Mouse (Mus musculus) liver, adult 2 months (tissue): ENCODE results near the gene Ppa1. TPM values are rescaled to one million over a fixed set of nuclear protein-coding genes. Genes with fewer than 3 reads are reported as not detected.

Experiments
- DNase-seq: peaks from one replicate; pipeline ENCODE4 v3.0.0-alpha.2; 2011; ENCODE audit warnings: low read depth, low spot score; ENCODE audit errors: extremely low read depth
- H3K27ac ChIP-seq: fragments of 200-500 bp; replicated peaks from 2 replicates; pipeline ENCODE4 v1.5.1; 2012; ENCODE audit warnings: low read depth, mild to moderate bottlenecking, control low read depth, inconsistent platforms, low read length; ENCODE audit not compliant: insufficient read depth
- H3K27me3 ChIP-seq: fragments of 200-500 bp; 2 replicates; pipeline ENCODE4 v1.6.1; 2012; ENCODE audit warnings: mild to moderate bottlenecking, moderate library complexity, low read length, inconsistent platforms; ENCODE audit not compliant: control insufficient read depth, insufficient read depth
- H3K36me3 ChIP-seq: fragments of 200-500 bp; 2 replicates; pipeline ENCODE4 v1.6.1; 2012; ENCODE audit warnings: low read length, inconsistent platforms; ENCODE audit not compliant: control insufficient read depth, insufficient read depth
- H3K4me1 ChIP-seq: fragments of 200-500 bp; 2 replicates; pipeline ENCODE4 v1.6.1; 2011; ENCODE audit warnings: low read length; ENCODE audit not compliant: control insufficient read depth, insufficient read depth
- H3K4me3 ChIP-seq: fragments of 200-500 bp; 2 replicates; pipeline ENCODE4 v1.5.1; 2011; ENCODE audit warnings: low read depth, mild to moderate bottlenecking, control low read depth, low read length, moderate library complexity; ENCODE audit not compliant: insufficient read depth
- H3K79me2 ChIP-seq: fragments of 200-500 bp; 2 replicates; pipeline ENCODE4 v1.6.1; 2012; ENCODE audit warnings: inconsistent platforms, mild to moderate bottlenecking, low read length, moderate library complexity; ENCODE audit not compliant: control insufficient read depth, insufficient read depth
- H3K9ac ChIP-seq: fragments of 200-500 bp; 2 replicates; pipeline ENCODE4 v1.6.1; 2012; ENCODE audit warnings: low read depth, mild to moderate bottlenecking, control low read depth, inconsistent platforms, low read length
- CTCF ChIP-seq: fragments of 200-500 bp; IDR thresholded peaks from 2 replicates; pipeline ENCODE4 v1.5.1; 2011; ENCODE audit warnings: low read depth, low read length, control low read depth
- POLR2A ChIP-seq: fragments of 200-500 bp; IDR thresholded peaks from 2 replicates; pipeline ENCODE4 v1.6.1; 2011; ENCODE audit warnings: low read length, control low read depth; ENCODE audit not compliant: insufficient read depth; ENCODE audit errors: extremely low read depth
- WGBS: fragments of 180-500 bp; shearing (Covaris S2); methylation state at CpG from one replicate; pipeline ENCODE4 v1.1.7; 2018; 5-methylcytosine and 5-hydroxymethylcytosine counted together
- polyA plus RNA-seq: library from polyadenylated mRNA; depleted of rRNA; stranded (reverse); fragments of >200 nt; gene quantifications from 2 replicates; pipeline ENCODE4 v1.2.3, GENCODE M21; 2012
- total RNA-seq: library from RNA; depleted of rRNA; stranded (reverse); fragments of >200 nt; gene quantifications from 2 replicates; pipeline ENCODE4 v1.2.3, GENCODE M21; 2014

Gene Ppa1
- total and polyA plus RNA-seq, 2 experiments, result 92.3 to 279 TPM

DNA sequence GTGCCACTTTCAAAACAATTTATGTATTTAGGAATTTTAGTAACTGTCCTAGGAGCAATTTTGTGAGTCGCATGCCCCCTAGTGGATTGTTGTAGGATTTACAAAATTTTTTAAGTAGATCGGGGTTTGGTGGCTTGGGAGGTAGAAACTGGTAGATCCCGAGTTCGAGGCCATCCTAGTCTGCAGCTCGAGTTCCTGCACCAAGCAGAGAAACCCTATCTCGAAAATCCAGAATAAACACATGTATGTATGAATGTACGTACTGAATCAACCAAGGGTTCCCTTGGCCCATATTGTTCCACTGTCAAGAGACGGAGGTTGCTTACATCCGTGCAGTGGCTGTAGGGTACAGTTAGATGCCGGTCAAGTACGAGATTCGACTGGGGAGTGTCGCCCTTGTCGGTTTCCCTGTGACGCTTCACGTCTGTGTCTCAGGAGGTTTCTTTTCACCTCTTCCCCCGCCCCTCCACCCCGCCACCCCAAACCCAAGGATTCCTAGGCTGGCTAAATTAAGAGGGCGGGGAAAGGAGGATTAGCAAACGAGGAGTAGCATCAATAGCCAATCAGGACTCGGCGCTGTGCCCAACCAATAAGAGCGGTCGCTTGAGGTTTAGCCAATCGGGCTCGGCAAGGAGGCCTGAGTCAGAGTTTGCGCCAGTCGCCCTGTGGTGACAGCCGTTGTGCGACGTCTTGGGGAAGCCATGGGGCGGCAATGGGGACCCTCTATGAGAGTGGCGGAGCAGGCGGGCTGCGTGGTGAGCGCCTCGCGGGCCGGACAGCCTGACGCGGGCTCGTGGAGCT is 46.7 kb downstream of the Ppa1 start, which contains the start of gene Tysnd1:
Gene Tysnd1 (plus strand): TSS at position 645 of the 801 bp plus-strand sequence.
- Histone ChIP-seq H3K36me3 (peaks cover 20% of the 10 kb centered on the region), H3K27me3 (no peaks in the 10 kb centered on the region), H3K4me3 (peak within 1 kb of the TSS; percentile 88), H3K79me2 (peaks cover 15% of the 10 kb centered on the region), H3K9ac (peak within 1 kb of the TSS; percentile 97), H3K4me1 (peaks cover 6% of the 10 kb centered on the region), H3K27ac (peak within 1 kb of the TSS; percentile 86)
- 2% methylated on average over 42 of the region's 42 CpGs for WGBS
- DNase-seq, result peak; percentile 93
- no peak for TF ChIP-seq CTCF
- peak; percentile 77 for TF ChIP-seq POLR2A

DNA sequence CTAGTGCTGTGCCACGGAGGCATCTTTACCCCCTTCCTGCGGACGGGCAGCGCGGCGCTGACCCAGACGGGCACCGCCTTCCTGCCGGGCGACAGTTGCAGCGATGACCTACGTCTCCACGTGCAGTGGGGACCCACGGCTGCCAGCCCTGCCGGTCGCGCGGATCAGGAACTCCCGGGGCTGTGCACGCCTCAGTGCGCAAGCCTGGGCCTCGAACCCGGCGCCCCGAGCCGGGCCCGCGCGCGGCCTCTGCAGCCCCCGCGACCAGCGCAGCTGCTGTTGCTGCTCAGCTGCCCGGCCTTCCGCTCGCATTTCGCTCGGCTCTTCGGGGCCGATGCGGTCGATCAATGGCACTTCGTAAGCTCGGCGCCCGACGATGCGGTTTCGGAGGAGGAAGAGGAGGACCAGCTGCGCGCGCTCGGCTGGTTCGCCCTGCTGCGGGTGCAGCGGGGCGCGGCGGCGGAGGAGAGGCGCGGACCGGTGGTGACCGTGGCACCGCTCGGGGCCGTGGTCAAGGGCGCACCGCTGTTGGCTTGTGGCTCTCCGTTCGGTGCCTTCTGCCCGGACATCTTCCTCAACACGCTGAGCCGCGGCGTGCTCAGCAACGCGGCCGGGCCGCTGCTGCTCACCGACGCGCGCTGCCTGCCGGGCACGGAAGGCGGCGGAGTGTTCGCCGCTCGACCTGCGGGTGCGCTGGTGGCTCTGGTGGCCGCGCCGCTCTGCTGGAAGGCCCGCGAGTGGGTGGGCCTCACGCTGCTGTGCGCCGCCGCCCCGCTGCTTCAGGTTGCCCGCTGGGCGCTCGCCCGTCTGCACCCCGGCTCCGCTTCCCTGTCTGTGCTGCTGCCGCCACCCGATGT is 47.6 kb downstream of the Ppa1 start:
- DNase-seq, result no peak
- WGBS, result under 1% methylated on average over 107 of the region's 111 CpGs

DNA sequence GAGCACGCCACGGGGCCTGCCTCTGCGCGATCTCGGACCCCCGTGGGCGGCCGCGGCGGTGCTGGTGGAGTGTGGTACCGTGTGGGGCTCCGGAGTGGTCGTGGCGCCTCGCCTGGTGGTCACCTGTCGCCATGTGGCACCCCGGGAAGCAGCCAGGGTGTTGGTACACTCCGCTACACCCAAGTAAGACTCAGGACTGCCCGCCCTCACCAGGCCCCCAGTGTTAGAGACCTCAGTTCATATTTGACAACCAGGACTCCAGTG is 48.1 kb downstream of the Ppa1 start:
- DNase-seq, result no peak
- H3K79me2 ChIP-seq, result peaks cover 15% of the 10 kb centered on the region
- peaks cover 16% of the 10 kb centered on the region; the same call in 1 of the 2 replicates for H3K36me3 ChIP-seq
- peaks cover 6% of the 10 kb centered on the region for H3K4me1 ChIP-seq
- no peaks in the 10 kb centered on the region for H3K27me3 ChIP-seq
- H3K27ac ChIP-seq, result peak overlapping the region; percentile 86
- 5% methylated on average over 19 of the region's 19 CpGs for WGBS
- H3K4me3 ChIP-seq, result peak overlapping the region; percentile 88
- TF ChIP-seq CTCF (no peak), POLR2A (no peak)
- peak overlapping the region; percentile 97 for H3K9ac ChIP-seq

More for the DNA sequence above, 47.6 kb downstream of the Ppa1 start:
- Histone ChIP-seq H3K27me3 (no peaks in the 10 kb centered on the region), H3K79me2 (peaks cover 15% of the 10 kb centered on the region), H3K27ac (peak overlapping the region; percentile 86), H3K9ac (peak overlapping the region; percentile 97), H3K4me3 (peak overlapping the region; percentile 88), H3K36me3 (peaks cover 14% of the 10 kb centered on the region; the same call in 1 of the 2 replicates), H3K4me1 (peaks cover 6% of the 10 kb centered on the region)
- TF ChIP-seq CTCF, result no peak
- no peak for TF ChIP-seq POLR2A

DNA sequence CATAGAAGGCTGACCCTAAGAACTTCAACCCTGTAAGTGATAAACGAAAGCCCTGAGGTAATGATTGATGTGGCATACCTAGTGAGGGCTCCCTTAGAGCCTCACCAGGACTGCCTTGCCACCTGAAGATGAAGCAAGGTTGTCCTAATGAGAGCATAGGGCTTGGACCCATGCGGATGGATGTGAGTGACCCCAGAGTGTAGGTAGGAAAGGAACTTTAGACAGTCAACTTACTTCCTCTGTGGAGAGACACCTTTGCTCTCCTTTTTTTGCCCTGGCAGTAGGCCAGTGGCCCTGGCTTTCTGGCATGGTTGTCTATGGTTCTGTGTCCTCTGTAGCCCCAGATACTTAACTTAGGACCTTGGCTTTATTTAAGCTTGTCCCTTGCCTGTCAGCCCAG is 48.7 kb downstream of the Ppa1 start:
- Histone ChIP-seq H3K79me2 (peaks cover 15% of the 10 kb centered on the region), H3K9ac (peak overlapping the region; percentile 97), H3K4me1 (peaks cover 6% of the 10 kb centered on the region), H3K4me3 (peak overlapping the region; percentile 88; the same call in 1 of the 2 replicates), H3K36me3 (peaks cover 17% of the 10 kb centered on the region; the same call in 1 of the 2 replicates), H3K27ac (peak overlapping the region; percentile 86), H3K27me3 (no peaks in the 10 kb centered on the region)
- no peak for TF ChIP-seq CTCF
- TF ChIP-seq POLR2A, result no peak
- WGBS, result 21% methylated on average over 2 of the region's 2 CpGs
- DNase-seq, result peak; percentile 94

DNA sequence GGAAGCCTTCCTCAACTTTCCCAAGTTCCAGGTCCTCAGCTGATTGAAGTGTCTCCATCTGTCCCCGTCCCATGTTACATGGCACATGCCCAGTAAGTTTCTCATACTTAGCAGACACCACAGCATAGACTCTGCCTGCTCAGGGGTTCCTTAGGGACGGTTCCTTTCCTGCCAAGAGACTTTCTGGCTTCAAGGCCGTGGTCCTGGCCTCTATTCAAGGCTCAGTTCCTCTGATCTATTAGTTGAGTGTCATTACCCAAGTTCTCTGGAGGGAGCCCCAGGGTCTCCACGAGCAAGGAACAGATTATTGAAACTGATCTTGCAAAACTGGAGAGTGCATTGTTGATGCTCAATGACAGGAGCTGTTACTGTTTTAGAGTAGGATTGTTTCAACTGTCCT is 56.3 kb downstream of the Ppa1 start:
- H3K36me3 ChIP-seq, result peaks cover 26% of the 10 kb centered on the region

More for the DNA sequence above, 56.3 kb downstream of the Ppa1 start:
- WGBS, result 65% methylated on average over 4 of the region's 4 CpGs
- Histone ChIP-seq H3K4me1 (no peaks in the 10 kb centered on the region), H3K79me2 (no peaks in the 10 kb centered on the region), H3K27me3 (no peaks in the 10 kb centered on the region), H3K27ac (no peak overlapping the region), H3K9ac (no peak overlapping the region), H3K4me3 (no peak overlapping the region)
- TF ChIP-seq CTCF, result no peak
- TF ChIP-seq POLR2A, result no peak
- DNase-seq, result no peak
